Mouse (Mus musculus) midbrain, embryonic 13.5 days (tissue): ENCODE results near the gene Cenpa. TPM values are rescaled to one million over a fixed set of nuclear protein-coding genes. Genes with fewer than 3 reads are reported as not detected.
"Not testable (repeated sequence)": the region's sequence is repeated elsewhere in the genome, so short reads cannot be mapped to it uniquely, and the experiment has no call there.

Experiments used
- ATAC-seq: fragments of 200-750 bp; cut with Nextera tagmentation; 2 replicates; pipeline ENCODE4 v1.8.0; 2017; ENCODE audit warnings: mild to moderate bottlenecking, moderate TSS enrichment, moderate library complexity
- H3K27ac ChIP-seq: fragments of 300-500 bp; sonication (generic); 2 replicates; pipeline ENCODE4 v1.5.1; 2015; ENCODE audit warnings: inconsistent platforms, mild to moderate bottlenecking, moderate library complexity
- H3K27me3 ChIP-seq: fragments of 300-500 bp; sonication (generic); 2 replicates; pipeline ENCODE4 v1.6.1; 2015; ENCODE audit warnings: mild to moderate bottlenecking, inconsistent platforms
- H3K36me3 ChIP-seq: fragments of 300-500 bp; sonication (generic); 2 replicates; pipeline ENCODE4 v1.6.1; 2015; ENCODE audit warnings: mild to moderate bottlenecking, inconsistent platforms
- H3K4me1 ChIP-seq: fragments of 300-500 bp; sonication (generic); replicated peaks from 2 replicates; pipeline ENCODE4 v1.6.1; 2015; ENCODE audit warnings: inconsistent platforms
- H3K4me2 ChIP-seq: fragments of 300-500 bp; sonication (generic); replicated peaks from 2 replicates; pipeline ENCODE4 v1.6.1; 2015; ENCODE audit warnings: moderate library complexity, mild to moderate bottlenecking, inconsistent platforms
- H3K4me3 ChIP-seq: fragments of 300-500 bp; sonication (generic); replicated peaks from 2 replicates; pipeline ENCODE4 v1.5.1; 2015; ENCODE audit warnings: mild to moderate bottlenecking, inconsistent platforms
- H3K9ac ChIP-seq: fragments of 300-500 bp; sonication (generic); replicated peaks from 2 replicates; pipeline ENCODE4 v1.6.1; 2015; ENCODE audit warnings: mild to moderate bottlenecking, inconsistent platforms
- H3K9me3 ChIP-seq: fragments of 300-500 bp; sonication (generic); 2 replicates; pipeline ENCODE4 v1.6.1; 2016; ENCODE audit warnings: mild to moderate bottlenecking, inconsistent platforms
- WGBS: fragments of 180-500 bp; shearing (Covaris S2); methylation state at CpG from one replicate; pipeline ENCODE4 v1.1.7; 2015; 5-methylcytosine and 5-hydroxymethylcytosine counted together
- polyA plus RNA-seq: library from polyadenylated mRNA; unstranded; fragments of >200 nt; fragmentation: Nextera tagmentation; extraction: Ambion mirVana; gene quantifications from 2 replicates; pipeline ENCODE4 v1.2.1, GENCODE M21; 2015

Gene Cenpa
- polyA plus RNA-seq, 1 experiment from 2014 or later: 122 TPM

- 92% methylated on average over 9 of the region's 9 CpGs for WGBS
- Histone ChIP-seq H3K36me3 (peaks cover 21% of the 10 kb centered on the region), H3K4me1 (peaks cover 24% of the 10 kb centered on the region), H3K9ac (0 out of 2 replicates have a peak overlapping the region, but pooled peaks have one; percentile 14), H3K27me3 (no peaks in the 10 kb centered on the region), H3K9me3 (no peaks in the 10 kb centered on the region), H3K27ac (no peak overlapping the region), H3K4me2 (peak overlapping the region; percentile 88), H3K4me3 (0 out of 2 replicates have a peak overlapping the region, but pooled peaks have one; percentile 67)
- ATAC-seq: no peak
Observed at GRCm38 (mm10) chr5:30668637-30669495, 2.3 kb downstream of the Cenpa start.

- WGBS: 87% methylated on average over 3 of the region's 3 CpGs
Observed at GRCm38 (mm10) chr5:30669496-30669830, 2.9 kb downstream of the Cenpa start.

GRCm38 (mm10) chr5:30670091-30670490 is 3.5 kb downstream of the Cenpa start:
- Histone ChIP-seq H3K36me3 (peaks cover 28% of the 10 kb centered on the region), H3K9me3 (no peaks in the 10 kb centered on the region), H3K27me3 (no peaks in the 10 kb centered on the region), H3K9ac (no peak overlapping the region), H3K4me3 (no peak overlapping the region), H3K27ac (no peak overlapping the region), H3K4me2 (no peak overlapping the region), H3K4me1 (peaks cover 24% of the 10 kb centered on the region)
- 95% methylated on average over 7 of the region's 7 CpGs for WGBS
- no peak for ATAC-seq

More at GRCm38 (mm10) chr5:30669496-30669830, 2.9 kb downstream of the Cenpa start:
- peaks cover 24% of the 10 kb centered on the region for H3K4me1 ChIP-seq
- H3K36me3 ChIP-seq: peaks cover 24% of the 10 kb centered on the region
- 0 out of 2 replicates have a peak overlapping the region, but pooled peaks have one; percentile 14 for H3K9ac ChIP-seq
- no peak overlapping the region for H3K27ac ChIP-seq
- H3K4me3 ChIP-seq: no peak overlapping the region
- ATAC-seq: no peak
- H3K27me3 ChIP-seq: no peaks in the 10 kb centered on the region
- no peaks in the 10 kb centered on the region for H3K9me3 ChIP-seq
- no peak overlapping the region for H3K4me2 ChIP-seq

- 86% methylated on average over 7 of the region's 7 CpGs for WGBS
- no peak for ATAC-seq
- Histone ChIP-seq H3K27ac (no peak overlapping the region), H3K4me1 (0 out of 2 replicates have a peak, but pooled peaks cover 4% of the 10 kb centered on the region), H3K9me3 (no peaks in the 10 kb centered on the region), H3K4me3 (no peak overlapping the region), H3K27me3 (no peaks in the 10 kb centered on the region), H3K4me2 (no peak overlapping the region), H3K36me3 (peaks cover 34% of the 10 kb centered on the region), H3K9ac (no peak overlapping the region)
Observed at GRCm38 (mm10) chr5:30674001-30674400, 7.4 kb downstream of the Cenpa start.

GRCm38 (mm10) chr5:30676800-30677199 is 10.2 kb downstream of the Cenpa start:
- Histone ChIP-seq H3K9ac (no peak overlapping the region), H3K4me3 (no peak overlapping the region), H3K4me2 (no peak overlapping the region), H3K4me1 (no peaks in the 10 kb centered on the region), H3K27me3 (no peaks in the 10 kb centered on the region), H3K9me3 (no peaks in the 10 kb centered on the region), H3K36me3 (peaks cover 32% of the 10 kb centered on the region), H3K27ac (no peak overlapping the region)
- 88% methylated on average over 7 of the region's 7 CpGs for WGBS
- no peak for ATAC-seq

- not testable (repeated sequence) for H3K9ac ChIP-seq, H3K9me3 ChIP-seq, H3K4me1 ChIP-seq, H3K27me3 ChIP-seq, ATAC-seq, H3K27ac ChIP-seq, H3K4me3 ChIP-seq, H3K4me2 ChIP-seq
- 90% methylated on average over 3 of the region's 3 CpGs for WGBS
- H3K36me3 ChIP-seq: peaks cover 19% of the 10 kb centered on the region
Observed at GRCm38 (mm10) chr5:30678069-30678468, 11.5 kb downstream of the Cenpa start.

GRCm38 (mm10) chr5:30678722-30679296 is 12.2 kb downstream of the Cenpa start:
- no peaks in the 10 kb centered on the region for H3K9me3 ChIP-seq
- no peak overlapping the region for H3K27ac ChIP-seq
- H3K27me3 ChIP-seq: no peaks in the 10 kb centered on the region
- no peak overlapping the region for H3K4me2 ChIP-seq
- ATAC-seq: no peak
- 94% methylated on average over 4 of the region's 4 CpGs for WGBS
- H3K4me3 ChIP-seq: no peak overlapping the region
- H3K36me3 ChIP-seq: peaks cover 13% of the 10 kb centered on the region
- H3K9ac ChIP-seq: no peak overlapping the region
- H3K4me1 ChIP-seq: no peaks in the 10 kb centered on the region

- no peaks in the 10 kb centered on the region for H3K27me3 ChIP-seq
- H3K4me2 ChIP-seq: no peak overlapping the region
- no peak overlapping the region for H3K4me3 ChIP-seq
- H3K9me3 ChIP-seq: no peaks in the 10 kb centered on the region
- whole genome bisulfite sequencing: 87% methylated on average over 5 of the region's 5 CpGs
- H3K9ac ChIP-seq: no peak overlapping the region
- ATAC-seq: no peak
- H3K36me3 ChIP-seq: peaks cover 10% of the 10 kb centered on the region
- H3K27ac ChIP-seq: no peak overlapping the region
- no peaks in the 10 kb centered on the region for H3K4me1 ChIP-seq
Observed at GRCm38 (mm10) chr5:30679593-30679992, 13.0 kb downstream of the Cenpa start.

- H3K9me3 ChIP-seq: no peaks in the 10 kb centered on the region
- ATAC-seq: no peak
- WGBS: 94% methylated on average over 5 of the region's 5 CpGs
- no peak overlapping the region for H3K4me2 ChIP-seq
- no peaks in the 10 kb centered on the region for H3K27me3 ChIP-seq
- no peaks in the 10 kb centered on the region for H3K4me1 ChIP-seq
- H3K9ac ChIP-seq: no peak overlapping the region
- no peak overlapping the region for H3K4me3 ChIP-seq
- H3K36me3 ChIP-seq: no peaks in the 10 kb centered on the region
- no peak overlapping the region for H3K27ac ChIP-seq
Observed at GRCm38 (mm10) chr5:30681970-30682369, 15.4 kb downstream of the Cenpa start.

GRCm38 (mm10) chr5:30682967-30683600 is 16.5 kb downstream of the Cenpa start:
- H3K9me3 ChIP-seq: no peaks in the 10 kb centered on the region
- H3K27me3 ChIP-seq: no peaks in the 10 kb centered on the region
- H3K36me3 ChIP-seq: no peaks in the 10 kb centered on the region
- no peak for ATAC-seq
- H3K9ac ChIP-seq: no peak overlapping the region
- no peaks in the 10 kb centered on the region for H3K4me1 ChIP-seq
- H3K4me2 ChIP-seq: no peak overlapping the region
- no peak overlapping the region for H3K4me3 ChIP-seq
- H3K27ac ChIP-seq: no peak overlapping the region

GRCm38 (mm10) chr5:30683993-30684392 is 17.4 kb downstream of the Cenpa start:
- Histone ChIP-seq H3K9me3 (no peaks in the 10 kb centered on the region), H3K4me3 (no peak overlapping the region), H3K9ac (no peak overlapping the region), H3K27ac (no peak overlapping the region), H3K36me3 (no peaks in the 10 kb centered on the region), H3K4me2 (no peak overlapping the region), H3K27me3 (no peaks in the 10 kb centered on the region), H3K4me1 (no peaks in the 10 kb centered on the region)
- ATAC-seq: no peak
- 82% methylated on average over 3 of the region's 3 CpGs for WGBS

GRCm38 (mm10) chr5:30686781-30687180 is 20.2 kb downstream of the Cenpa start:
- Histone ChIP-seq H3K4me3 (no peak overlapping the region), H3K27me3 (no peaks in the 10 kb centered on the region), H3K27ac (no peak overlapping the region), H3K4me2 (no peak overlapping the region), H3K9ac (no peak overlapping the region), H3K9me3 (no peaks in the 10 kb centered on the region), H3K36me3 (no peaks in the 10 kb centered on the region), H3K4me1 (no peaks in the 10 kb centered on the region)
- WGBS: 71% methylated on average over 3 of the region's 3 CpGs
- ATAC-seq: no peak
